Mouse (Mus musculus) layer of hippocampus, adult 18-20 months (tissue): ENCODE data around the gene Gdpd4. TPM values are rescaled to one million over a fixed set of nuclear protein-coding genes. Genes with fewer than 3 reads are reported as not detected.

Source experiments
- DNase-seq, 2 experiments: peaks; one replicate each; pipeline ENCODE4 v3.0.0; 2022; ENCODE audit warnings: low spot score in 2 of 2
- long read RNA-seq: library from polyadenylated mRNA; stranded (forward); transcript quantifications from one replicate; pipeline ENCODE4 v2.0.0, GENCODE M21; 2021
- total RNA-seq, 2 experiments: library from RNA; stranded (reverse); gene quantifications; 2 replicates each; pipeline ENCODE4 v1.2.3; 2021

Gene Gdpd4
- not detected for total RNA-seq
- long read RNA-seq: 0 reads

DNA sequence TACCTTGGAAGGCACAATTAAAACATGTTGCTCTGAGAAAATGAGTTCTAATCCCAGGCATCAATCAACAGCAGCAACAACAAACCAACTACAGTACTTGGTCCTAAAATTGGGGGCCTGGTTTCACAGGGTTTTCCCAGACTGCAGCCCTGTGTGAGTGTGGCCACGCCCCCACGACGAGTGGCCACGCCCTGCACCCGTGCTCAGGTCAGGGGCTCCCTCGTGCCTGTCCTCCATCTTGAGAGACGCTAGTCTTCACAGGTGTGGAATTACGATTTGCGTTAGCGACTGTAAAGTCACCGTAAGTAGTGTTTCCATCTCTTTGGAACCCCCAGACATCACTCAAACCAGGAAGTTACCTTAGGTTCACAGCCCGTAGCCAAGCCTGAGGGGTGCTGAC, at the start of gene Gdpd4:
Gene Gdpd4, plus strand, starts transcription at position 214 of the 400 bp plus-strand sequence.
- DNase-seq: no peak

DNA sequence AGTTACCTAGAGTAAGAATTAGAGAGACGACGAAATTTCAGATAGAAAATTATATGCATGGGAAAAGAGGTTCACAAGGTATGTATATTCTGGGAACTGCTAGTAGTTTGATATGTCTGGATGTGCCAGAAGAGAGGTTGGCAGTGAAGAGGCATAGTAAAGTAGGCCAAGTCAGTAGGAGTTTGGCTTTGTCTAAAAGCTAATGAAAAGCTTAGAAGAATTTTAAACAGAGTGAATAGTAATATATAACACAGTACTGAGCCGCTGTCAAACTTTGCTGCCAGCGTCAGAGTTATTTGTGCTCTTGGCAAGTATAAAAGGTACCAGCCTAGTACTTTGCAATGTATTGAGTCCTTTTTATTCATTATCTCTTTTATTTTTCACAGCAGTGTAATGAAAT, 47.4 kb upstream of the Gdpd4 start:
- DNase-seq: peak in 1 of 2 experiments; percentile 64

DNA sequence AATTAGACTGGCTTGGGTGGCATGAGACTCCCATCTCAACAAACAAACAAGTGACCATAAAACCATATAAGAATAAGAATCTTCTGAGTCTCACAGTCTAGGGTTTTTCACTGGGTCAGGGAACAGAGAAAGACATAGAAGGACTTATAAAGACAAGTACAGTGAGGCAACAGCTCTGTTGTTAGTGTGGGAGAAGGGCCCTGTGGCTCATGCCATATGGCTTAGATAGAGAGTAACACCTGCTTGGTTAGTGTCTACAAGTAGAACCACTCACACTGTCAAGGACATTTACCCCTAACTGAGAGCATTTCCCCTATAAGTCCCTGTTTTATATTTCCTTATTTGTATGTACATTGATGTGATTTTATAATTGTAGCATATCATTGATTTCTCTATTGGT, 46.4 kb upstream of the Gdpd4 start:
- DNase-seq: no peak

- DNase-seq: no peak
Measured at GRCm38 (mm10) chr7:97877846-97878538, 41.8 kb upstream of the Gdpd4 start.

- DNase-seq: no peak
Measured at GRCm38 (mm10) chr7:97911646-97912045, 8.1 kb upstream of the Gdpd4 start.

- DNase-seq: peak in 1 of 2 experiments; percentile 9
Measured at GRCm38 (mm10) chr7:97914833-97915516, 4.8 kb upstream of the Gdpd4 start.

- no peak for DNase-seq
Measured at GRCm38 (mm10) chr7:97925819-97926218, 6.1 kb downstream of the Gdpd4 start.

DNA sequence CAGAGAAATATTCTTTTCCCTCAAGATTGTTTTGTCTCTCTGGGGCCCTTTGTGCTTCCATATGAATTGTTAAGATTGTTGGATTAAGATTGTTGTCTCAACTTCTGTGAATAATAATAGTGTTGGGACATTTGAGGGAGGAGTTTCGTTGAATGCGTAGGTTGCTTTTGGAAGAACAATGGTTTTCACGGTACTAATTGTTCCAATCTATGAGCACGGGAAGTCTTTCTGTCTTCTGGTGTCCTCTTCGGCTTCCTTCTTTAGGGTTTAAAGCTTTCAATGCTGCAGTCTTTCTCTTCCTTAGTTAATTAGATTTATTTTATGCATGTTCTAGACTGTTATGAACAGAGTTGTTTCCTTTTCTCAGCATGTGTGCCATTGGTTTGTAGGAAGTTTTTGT, 7.2 kb downstream of the Gdpd4 start:
- DNase-seq: no peak

DNA sequence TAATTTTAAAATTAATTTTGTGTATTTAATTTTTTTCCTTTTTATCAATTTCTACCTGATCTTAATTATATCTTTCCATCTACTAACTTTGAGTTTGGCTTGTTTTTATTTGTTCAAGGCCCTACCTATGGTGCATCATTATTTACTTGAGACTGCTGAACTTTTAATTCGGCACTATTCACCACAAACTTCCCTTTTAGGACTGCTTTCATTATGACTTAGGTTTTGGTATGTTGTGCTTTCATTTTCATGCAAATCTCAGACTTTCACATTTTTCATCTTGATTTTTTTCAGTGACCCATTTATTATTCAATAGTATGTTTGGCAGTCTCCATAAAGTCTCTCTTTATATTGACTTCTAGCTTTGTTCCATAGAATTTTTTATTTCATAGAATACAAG, 24.7 kb downstream of the Gdpd4 start:
- DNase-seq: no peak

DNA sequence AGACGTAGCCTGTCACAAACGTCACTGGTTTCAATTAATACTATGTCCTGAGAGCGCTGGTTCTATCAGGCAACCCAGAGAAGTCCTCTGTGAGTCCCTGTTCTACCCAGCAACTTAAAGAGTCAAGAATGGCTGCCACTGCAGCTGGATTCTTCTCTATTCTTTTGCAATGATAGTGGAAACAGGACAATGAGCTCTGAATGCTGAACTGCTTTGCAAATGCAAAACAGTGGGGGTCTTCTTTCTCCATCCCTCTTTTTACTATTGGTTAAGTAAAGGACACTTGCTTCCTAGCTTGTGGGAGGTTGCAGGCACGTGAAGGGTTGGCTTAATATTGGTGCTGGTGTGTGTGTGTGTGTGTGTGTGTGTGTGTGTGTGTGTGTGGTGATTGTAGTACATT, 52.7 kb downstream of the Gdpd4 start:
- no peak for DNase-seq

DNA sequence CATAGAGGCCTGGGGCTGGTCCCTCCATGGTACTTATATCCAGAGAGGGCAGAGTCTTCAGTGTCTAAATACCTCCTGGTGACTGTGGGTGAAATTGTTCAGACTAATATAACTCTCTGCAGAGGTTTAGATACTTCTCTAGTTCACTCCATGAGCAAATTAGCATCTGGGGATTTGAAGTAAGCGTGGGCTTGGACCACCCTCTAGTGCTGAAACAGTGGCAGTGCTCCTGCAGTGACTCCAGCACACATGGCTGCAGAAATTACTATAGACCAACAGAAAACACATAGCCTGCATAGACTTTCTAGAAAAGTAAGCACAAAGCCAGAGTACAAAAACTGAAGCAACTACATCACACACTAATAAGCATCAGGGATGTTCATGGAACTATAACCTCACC, 57.7 kb downstream of the Gdpd4 start:
- DNase-seq: peak; percentile 50 to 76

- peak in 1 of 2 experiments; percentile 22 for DNase-seq
Measured at GRCm38 (mm10) chr7:97984108-97984834, 64.5 kb downstream of the Gdpd4 start.

DNA sequence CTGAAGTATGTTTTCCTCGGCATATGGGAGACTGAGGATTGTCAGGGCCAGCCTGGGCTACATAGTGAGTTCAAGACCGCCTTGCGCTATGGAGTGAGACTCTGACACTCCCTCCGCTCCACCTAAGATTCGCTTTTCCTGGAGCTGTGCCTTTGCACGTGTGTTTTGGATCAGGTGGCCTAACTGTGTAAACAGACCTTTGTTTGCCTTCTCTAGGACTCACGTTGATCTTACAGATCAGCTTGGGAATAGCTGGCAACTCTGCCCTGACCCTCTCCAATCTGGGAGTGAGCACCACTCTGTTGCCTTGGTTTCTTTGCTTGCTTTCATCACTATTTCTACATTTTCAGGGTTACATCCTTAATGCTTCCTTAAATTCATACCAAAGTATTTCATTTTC, 82.9 kb downstream of the Gdpd4 start:
- DNase-seq: no peak

DNA sequence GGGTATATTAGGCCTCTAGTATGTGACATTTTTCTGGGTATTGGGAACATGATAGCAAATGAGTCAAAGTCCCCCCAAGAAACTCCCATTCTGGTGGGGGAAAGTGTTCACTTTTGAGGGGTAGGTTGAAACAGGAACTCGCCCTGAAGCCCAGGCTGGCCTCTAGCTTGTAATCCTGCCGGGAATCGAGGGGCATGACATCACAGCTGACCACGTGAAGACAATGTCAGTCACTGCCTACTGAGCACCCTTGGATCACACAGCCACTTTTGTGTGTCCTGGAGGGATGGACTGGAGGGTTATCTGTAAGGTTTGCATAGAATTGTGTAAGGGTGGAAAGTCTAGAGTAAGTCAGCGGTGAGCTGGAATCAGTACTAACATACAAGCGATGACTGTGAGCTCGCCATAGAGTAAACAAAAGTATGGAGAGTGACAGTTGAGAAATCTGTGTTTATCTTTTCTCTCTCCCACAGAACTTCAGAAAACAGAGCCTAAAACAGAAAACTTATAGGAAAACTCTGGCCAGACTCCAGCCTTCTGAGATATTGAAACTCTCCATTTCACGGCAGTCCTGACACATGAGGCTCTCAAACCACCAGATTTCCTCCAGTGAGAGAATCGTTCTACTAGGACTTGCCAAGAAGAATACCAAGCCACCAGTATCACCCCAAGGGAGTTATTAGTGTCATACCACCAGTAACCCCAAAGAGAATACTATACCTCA, 128.5 kb downstream of the Gdpd4 start:
- no peak for DNase-seq

- DNase-seq: peak in 1 of 2 experiments; percentile 32
Measured at GRCm38 (mm10) chr7:98051980-98052379, 132.2 kb downstream of the Gdpd4 start.

DNA sequence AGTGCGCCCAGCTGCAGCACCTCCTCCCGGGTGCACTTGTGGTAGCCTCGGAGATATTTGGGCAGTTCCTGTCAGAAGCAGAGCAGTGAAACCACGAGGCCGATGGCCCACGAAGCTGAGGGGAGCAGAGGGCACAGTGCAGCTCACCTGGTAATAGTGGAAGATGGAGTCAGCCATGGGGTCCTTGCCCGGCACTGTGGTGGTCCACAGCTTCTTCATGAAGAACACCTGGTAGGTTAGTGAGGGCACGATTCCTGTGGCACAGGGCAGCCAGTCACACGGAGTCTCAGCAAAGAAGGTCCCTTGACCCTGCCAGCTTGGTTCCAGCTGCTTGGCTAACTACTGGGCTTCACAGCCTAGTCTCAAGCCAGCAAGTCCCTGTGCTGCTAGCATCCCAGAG, 134.7 kb downstream of the Gdpd4 start:
- DNase-seq: no peak

DNA sequence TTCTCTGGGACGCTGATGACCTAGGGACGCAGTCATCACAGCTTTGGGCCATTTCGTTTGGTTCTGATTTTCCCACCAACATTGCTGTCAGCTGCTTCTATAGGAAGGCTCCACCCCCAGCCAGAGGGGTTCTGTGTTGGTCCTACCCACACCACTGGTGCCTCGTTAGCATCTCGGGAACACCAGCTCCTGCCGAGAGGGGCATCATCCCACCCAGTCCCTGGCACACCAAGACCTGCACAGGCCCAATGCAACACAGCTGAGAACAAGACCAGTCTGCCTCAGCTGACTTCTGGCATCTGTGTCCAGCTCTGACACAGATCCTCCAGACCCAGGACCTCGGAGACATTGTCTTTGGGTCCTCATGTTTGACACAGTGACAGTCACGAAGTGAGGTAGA, 135.2 kb downstream of the Gdpd4 start:
- no peak for DNase-seq

- DNase-seq: no peak
Measured at GRCm38 (mm10) chr7:98066229-98066628, 146.5 kb downstream of the Gdpd4 start.

GRCm38 (mm10) chr7:98071620-98072019, 151.9 kb downstream of the Gdpd4 start:
- DNase-seq: peak; percentile 58 to 80

GRCm38 (mm10) chr7:98077453-98077852, 157.7 kb downstream of the Gdpd4 start:
- no peak for DNase-seq

DNA sequence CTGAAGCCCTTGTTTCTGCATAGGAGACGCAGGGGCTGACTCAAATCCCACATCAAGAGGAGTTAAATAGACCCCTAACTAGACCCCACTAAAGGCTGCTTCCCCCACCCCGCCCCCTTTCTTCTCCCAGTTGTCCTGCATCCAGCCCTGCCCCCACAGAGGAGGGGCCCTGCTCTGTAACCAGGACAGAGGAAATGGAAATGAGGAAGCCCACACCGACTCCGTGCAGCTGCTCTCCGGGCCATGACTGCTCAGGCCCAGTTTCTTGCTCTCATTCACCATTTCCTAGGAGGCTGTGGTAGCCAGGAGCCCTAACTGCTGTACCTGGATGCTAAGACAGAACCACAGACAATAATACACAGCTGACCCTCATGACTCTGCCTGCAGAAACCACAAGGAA, 162.6 kb downstream of the Gdpd4 start:
- no peak for DNase-seq
